Mouse (Mus musculus) kidney, embryonic 15.5 days (tissue): ENCODE results near the gene 1700093K21Rik. TPM values are rescaled to one million over a fixed set of nuclear protein-coding genes. Genes with fewer than 3 reads are reported as not detected.
A peak's percentile ranks its signal among the peaks of the same experiment; 100 is the strongest.
"Not testable (repeated sequence)": the region's sequence is repeated elsewhere in the genome, so short reads cannot be mapped to it uniquely, and the experiment has no call there.

Source experiments
- ATAC-seq: fragments of 200-750 bp; cut with Nextera tagmentation; replicated peaks from 2 replicates; pipeline ENCODE4 v1.8.0; 2017; ENCODE audit warnings: moderate TSS enrichment; ENCODE audit not compliant: low FRiP score
- H3K27ac ChIP-seq: fragments of 300-500 bp; sonication (generic); 2 replicates; pipeline ENCODE4 v1.5.1; 2015; ENCODE audit warnings: mild to moderate bottlenecking, inconsistent platforms
- H3K27me3 ChIP-seq: fragments of 300-500 bp; sonication (generic); 2 replicates; pipeline ENCODE4 v1.6.1; 2015; ENCODE audit warnings: inconsistent platforms
- H3K36me3 ChIP-seq: fragments of 300-500 bp; sonication (generic); 2 replicates; pipeline ENCODE4 v1.6.1; 2015; ENCODE audit warnings: inconsistent platforms
- H3K4me1 ChIP-seq: fragments of 300-500 bp; sonication (generic); 2 replicates; pipeline ENCODE4 v1.6.1; 2015; ENCODE audit warnings: inconsistent platforms
- H3K4me2 ChIP-seq: fragments of 300-500 bp; sonication (generic); 2 replicates; pipeline ENCODE4 v1.6.1; 2015; ENCODE audit warnings: moderate library complexity, mild to moderate bottlenecking, inconsistent platforms
- H3K4me3 ChIP-seq: fragments of 300-500 bp; sonication (generic); replicated peaks from 2 replicates; pipeline ENCODE4 v1.5.1; 2015; ENCODE audit warnings: mild to moderate bottlenecking, inconsistent platforms
- H3K9ac ChIP-seq: fragments of 300-500 bp; sonication (generic); 2 replicates; pipeline ENCODE4 v1.6.1; 2015; ENCODE audit warnings: mild to moderate bottlenecking, inconsistent platforms
- H3K9me3 ChIP-seq: fragments of 300-500 bp; sonication (generic); replicated peaks from 2 replicates; pipeline ENCODE4 v1.6.1; 2016; ENCODE audit warnings: inconsistent platforms
- WGBS: fragments of 180-500 bp; shearing (Covaris S2); methylation state at CpG from one replicate; pipeline ENCODE4 v1.1.7; 2015; ENCODE audit warnings: mixed read lengths; 5-methylcytosine and 5-hydroxymethylcytosine counted together
- polyA plus RNA-seq: library from polyadenylated mRNA; unstranded; fragments of >200 nt; fragmentation: Nextera tagmentation; extraction: Ambion mirVana; gene quantifications from 2 replicates; pipeline ENCODE4 v1.2.1, GENCODE M21; 2015

1700093K21Rik gene
- not detected in 2 replicates for polyA plus RNA-seq

DNA sequence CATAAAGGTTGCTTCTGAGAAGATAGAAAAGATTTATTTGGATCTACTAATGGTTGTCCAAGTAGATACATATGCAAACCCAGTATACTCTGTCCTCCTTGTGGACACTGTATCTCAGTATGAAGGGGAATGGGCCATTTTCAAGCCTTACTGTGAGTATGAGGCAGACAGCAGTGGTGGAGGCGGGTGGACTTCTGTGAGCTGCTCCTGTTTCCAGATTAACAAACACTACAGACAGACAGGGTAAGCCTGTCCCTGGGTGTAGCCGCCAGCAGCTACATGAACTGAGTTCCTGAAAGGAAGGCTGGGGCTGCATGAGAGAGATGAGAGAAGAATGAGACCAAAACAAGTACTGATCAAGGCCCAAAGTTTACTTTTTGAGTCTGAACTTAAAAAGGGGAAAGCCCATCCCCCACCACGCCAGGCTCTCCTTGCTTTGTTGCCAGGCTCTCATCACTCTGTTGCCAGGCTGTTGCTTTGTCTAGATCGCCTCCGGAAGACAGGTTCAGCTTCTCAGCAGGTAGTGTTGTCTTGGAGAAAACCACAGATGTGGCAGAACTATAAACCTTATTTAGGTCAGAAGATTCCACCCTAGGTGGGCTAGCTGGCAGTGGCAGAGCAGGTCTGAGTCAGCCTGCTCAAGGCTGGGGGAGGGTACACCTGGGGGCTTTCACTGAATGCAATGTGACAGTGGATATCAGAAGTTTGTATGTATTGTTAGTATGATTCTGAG lies at the start of gene 1700093K21Rik:
TSS of gene 1700093K21Rik (minus strand) at position 683 of the 733 bp plus-strand sequence.
- Histone ChIP-seq H3K27me3 (no peaks in the 10 kb centered on the region), H3K9me3 (no peaks in the 10 kb centered on the region), H3K27ac (no peak within 1 kb of the TSS), H3K4me2 (no peak within 1 kb of the TSS), H3K4me1 (no peaks in the 10 kb centered on the region), H3K9ac (no peak within 1 kb of the TSS), H3K36me3 (no peaks in the 10 kb centered on the region), H3K4me3 (no peak within 1 kb of the TSS)
- ATAC-seq: no peak
- WGBS: 56% methylated on average over 5 of the region's 5 CpGs

DNA sequence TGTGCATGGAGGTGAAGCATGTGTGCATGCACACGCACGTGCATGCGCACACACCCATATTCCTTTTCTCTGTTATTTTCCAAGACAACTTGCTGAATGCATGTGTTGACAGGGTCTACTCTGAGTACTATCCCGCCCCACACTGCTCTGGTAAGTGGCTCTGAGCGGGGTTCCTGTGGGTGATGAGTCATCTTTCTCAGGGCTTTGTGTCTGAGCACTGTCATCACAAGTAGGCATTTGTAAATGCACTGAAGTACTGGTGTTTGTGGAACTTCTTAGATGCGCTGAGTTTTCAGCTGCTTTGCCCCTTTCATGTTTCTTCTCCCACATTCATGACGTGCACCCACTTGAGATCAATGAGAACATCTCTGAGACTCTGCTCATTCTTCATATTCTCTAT lies 49.2 kb upstream of the 1700093K21Rik start:
- no peak for ATAC-seq
- 94% methylated on average over 7 of the region's 7 CpGs for WGBS
- H3K4me2 ChIP-seq: no peak overlapping the region
- H3K27me3 ChIP-seq: no peaks in the 10 kb centered on the region
- H3K36me3 ChIP-seq: peaks cover 26% of the 10 kb centered on the region
- no peak overlapping the region for H3K27ac ChIP-seq
- H3K9me3 ChIP-seq: no peaks in the 10 kb centered on the region
- H3K9ac ChIP-seq: no peak overlapping the region
- no peaks in the 10 kb centered on the region for H3K4me1 ChIP-seq
- no peak overlapping the region for H3K4me3 ChIP-seq

- Histone ChIP-seq H3K4me3 (no peak overlapping the region), H3K27ac (no peak overlapping the region), H3K9me3 (no peaks in the 10 kb centered on the region), H3K4me1 (no peaks in the 10 kb centered on the region), H3K27me3 (no peaks in the 10 kb centered on the region), H3K4me2 (no peak overlapping the region), H3K9ac (no peak overlapping the region), H3K36me3 (peaks cover 7% of the 10 kb centered on the region)
- peak; percentile 74 for ATAC-seq
- WGBS: 64% methylated on average over 6 of the region's 6 CpGs
Observed at GRCm38 (mm10) chr11:23565761-23566160, 44.8 kb upstream of the 1700093K21Rik start.

- H3K9ac ChIP-seq: no peak overlapping the region
- no peak overlapping the region for H3K4me2 ChIP-seq
- no peak overlapping the region for H3K27ac ChIP-seq
- WGBS: 61% methylated on average over 6 of the region's 6 CpGs
- no peak overlapping the region for H3K4me3 ChIP-seq
- no peaks in the 10 kb centered on the region for H3K4me1 ChIP-seq
- no peak for ATAC-seq
- H3K36me3 ChIP-seq: no peaks in the 10 kb centered on the region
- no peaks in the 10 kb centered on the region for H3K9me3 ChIP-seq
- no peaks in the 10 kb centered on the region for H3K27me3 ChIP-seq
Observed at GRCm38 (mm10) chr11:23557039-23557630, 36.2 kb upstream of the 1700093K21Rik start.

GRCm38 (mm10) chr11:23537446-23537845 lies 16.5 kb upstream of the 1700093K21Rik start:
- H3K4me1 ChIP-seq: no peaks in the 10 kb centered on the region
- no peaks in the 10 kb centered on the region for H3K36me3 ChIP-seq
- no peak overlapping the region for H3K4me2 ChIP-seq
- no peaks in the 10 kb centered on the region for H3K9me3 ChIP-seq
- no peak overlapping the region for H3K9ac ChIP-seq
- H3K27me3 ChIP-seq: no peaks in the 10 kb centered on the region
- no peak overlapping the region for H3K27ac ChIP-seq
- no peak for ATAC-seq
- no peak overlapping the region for H3K4me3 ChIP-seq
- WGBS: 80% methylated on average over 2 of the region's 2 CpGs

DNA sequence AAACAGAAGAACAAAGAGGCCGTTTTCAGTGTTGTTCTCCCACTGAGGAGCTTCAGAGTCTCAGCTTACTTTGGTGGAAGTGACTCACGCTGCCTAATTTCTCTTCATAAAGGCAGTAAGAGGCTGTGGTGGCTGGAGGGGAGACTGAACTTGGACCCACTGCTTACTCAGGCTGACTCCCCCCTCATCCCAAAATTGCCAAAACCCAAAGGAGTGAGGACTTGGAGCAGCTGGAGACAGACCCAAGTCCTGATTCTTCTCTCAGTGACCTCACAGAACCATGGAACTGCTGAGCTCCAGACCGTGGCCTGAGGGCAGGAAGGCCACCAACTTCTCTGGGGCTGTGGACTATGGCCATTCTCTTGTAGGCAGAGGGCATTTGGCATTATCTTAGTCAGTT lies 2.0 kb downstream of the 1700093K21Rik start:
- Histone ChIP-seq H3K4me1 (no peaks in the 10 kb centered on the region), H3K27ac (no peak overlapping the region), H3K4me3 (no peak overlapping the region), H3K4me2 (no peak overlapping the region), H3K9ac (no peak overlapping the region), H3K27me3 (no peaks in the 10 kb centered on the region), H3K9me3 (no peaks in the 10 kb centered on the region), H3K36me3 (no peaks in the 10 kb centered on the region)
- no peak for ATAC-seq
- 68% methylated on average over 3 of the region's 3 CpGs for WGBS

GRCm38 (mm10) chr11:23515315-23515714 lies 5.6 kb downstream of the 1700093K21Rik start:
- Histone ChIP-seq H3K27me3 (no peaks in the 10 kb centered on the region), H3K4me2 (no peak overlapping the region)
- WGBS: 86% methylated on average over 2 of the region's 2 CpGs

GRCm38 (mm10) chr11:23514785-23515184 lies 6.2 kb downstream of the 1700093K21Rik start:
- not testable (repeated sequence) for H3K9me3 ChIP-seq, H3K4me1 ChIP-seq, H3K4me2 ChIP-seq, H3K27me3 ChIP-seq, H3K36me3 ChIP-seq, ATAC-seq, H3K9ac ChIP-seq, H3K4me3 ChIP-seq, H3K27ac ChIP-seq
- 41% methylated on average over 4 of the region's 4 CpGs for WGBS

More at GRCm38 (mm10) chr11:23515315-23515714, 5.6 kb downstream of the 1700093K21Rik start:
- Histone ChIP-seq H3K27ac (no peak overlapping the region), H3K36me3 (no peaks in the 10 kb centered on the region), H3K9ac (no peak overlapping the region), H3K4me1 (no peaks in the 10 kb centered on the region), H3K9me3 (no peaks in the 10 kb centered on the region), H3K4me3 (no peak overlapping the region)
- no peak for ATAC-seq

DNA sequence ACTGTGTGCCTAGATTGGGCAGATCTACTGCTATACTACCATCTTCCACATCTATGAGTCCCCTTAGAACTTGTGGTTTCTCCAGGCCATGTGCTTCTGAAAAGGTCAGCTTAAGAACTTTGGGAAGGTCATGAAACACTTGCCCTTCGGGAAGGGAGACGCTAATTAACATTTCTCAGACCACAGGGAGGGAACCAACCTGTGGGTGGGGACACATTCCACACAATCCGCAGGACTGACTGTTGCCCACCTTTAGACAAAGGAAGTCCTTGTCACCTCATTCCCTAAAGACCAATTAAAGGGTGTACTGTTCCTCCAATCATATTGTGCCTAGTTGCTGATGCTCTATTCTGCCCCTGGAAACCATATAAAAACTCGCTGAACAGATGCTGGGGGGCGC lies 16.2 kb downstream of the 1700093K21Rik start:
- not testable (repeated sequence) for H3K9ac ChIP-seq, H3K4me3 ChIP-seq, ATAC-seq, H3K36me3 ChIP-seq, H3K4me1 ChIP-seq, H3K9me3 ChIP-seq, H3K27me3 ChIP-seq, H3K4me2 ChIP-seq, H3K27ac ChIP-seq
- 75% methylated on average over 5 of the region's 5 CpGs for WGBS

DNA sequence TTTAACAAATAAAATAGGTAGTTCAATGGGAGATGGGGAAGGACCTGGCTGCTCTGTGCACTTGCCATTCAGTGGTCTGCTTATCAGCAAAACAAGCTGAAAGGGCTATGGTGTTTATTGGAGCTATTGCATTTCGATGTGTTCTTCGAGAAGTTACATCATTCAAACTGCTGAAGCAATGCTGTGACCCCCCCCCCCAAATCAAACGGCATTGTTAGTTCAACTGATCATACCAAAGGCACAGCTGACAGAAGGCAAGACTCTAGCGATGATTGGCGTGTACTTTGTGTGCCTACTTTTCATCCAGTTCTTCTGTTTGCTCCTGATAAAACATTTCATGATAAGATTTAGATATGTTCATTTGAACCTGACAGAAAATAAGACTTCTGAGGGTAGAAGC lies 22.3 kb downstream of the 1700093K21Rik start:
- 65% methylated on average over 5 of the region's 5 CpGs for WGBS
- Histone ChIP-seq H3K4me1 (peaks cover 22% of the 10 kb centered on the region), H3K4me3 (peak overlapping the region; percentile 89), H3K4me2 (peak overlapping the region; percentile 75), H3K9ac (0 out of 2 replicates have a peak overlapping the region, but pooled peaks have one; percentile 15), H3K36me3 (peaks cover 18% of the 10 kb centered on the region), H3K27ac (peak overlapping the region; percentile 65; the same call in 1 of the 2 replicates), H3K9me3 (no peaks in the 10 kb centered on the region), H3K27me3 (no peaks in the 10 kb centered on the region)
- no peak for ATAC-seq

GRCm38 (mm10) chr11:23497718-23498509 lies 23.0 kb downstream of the 1700093K21Rik start, which contains the start of gene Ahsa2:
Gene Ahsa2 (minus strand): TSS chr11:23498030.
- Histone ChIP-seq H3K4me2 (peak within 1 kb of the TSS; percentile 75), H3K9ac (peak within 1 kb of the TSS; percentile 89), H3K4me3 (peak within 1 kb of the TSS; percentile 89), H3K4me1 (peaks cover 22% of the 10 kb centered on the region), H3K27ac (peak within 1 kb of the TSS; percentile 97), H3K36me3 (peaks cover 25% of the 10 kb centered on the region), H3K27me3 (no peaks in the 10 kb centered on the region), H3K9me3 (no peaks in the 10 kb centered on the region)
- WGBS: under 1% methylated on average over 58 of the region's 66 CpGs
- peak; percentile 96 for ATAC-seq

DNA sequence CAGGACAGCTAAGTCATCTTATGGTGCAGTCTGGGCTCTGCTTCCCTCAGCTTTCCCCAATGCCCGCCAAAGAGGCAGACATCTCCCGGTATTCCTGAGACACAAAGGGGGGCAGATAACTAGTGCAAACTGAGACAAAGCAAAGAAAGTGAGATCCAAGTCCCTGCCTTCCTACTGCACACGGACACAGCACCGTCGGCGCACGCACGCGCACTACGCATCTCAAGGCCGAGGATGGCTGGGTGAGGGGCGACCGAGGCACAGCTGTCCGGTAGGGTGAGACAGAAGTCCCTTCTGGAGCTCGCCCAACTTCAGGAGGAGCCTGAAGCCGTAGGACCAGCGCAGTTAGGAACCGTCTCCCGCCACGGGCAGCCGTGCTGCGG lies 23.6 kb downstream of the 1700093K21Rik start:
- H3K36me3 ChIP-seq: peaks cover 31% of the 10 kb centered on the region
- H3K9ac ChIP-seq: peak overlapping the region; percentile 89
- H3K4me1 ChIP-seq: peaks cover 22% of the 10 kb centered on the region
- WGBS: under 1% methylated on average over 22 of the region's 22 CpGs
- H3K4me3 ChIP-seq: peak overlapping the region; percentile 89
- peak; percentile 88 for ATAC-seq
- peak overlapping the region; percentile 97 for H3K27ac ChIP-seq
- peak overlapping the region; percentile 75 for H3K4me2 ChIP-seq
- no peaks in the 10 kb centered on the region for H3K27me3 ChIP-seq
- H3K9me3 ChIP-seq: no peaks in the 10 kb centered on the region
